Mouse (Mus musculus) stomach, embryonic 16.5 days (tissue): Measurements from ENCODE around the gene Ube4a. TPM values are rescaled to one million over a fixed set of nuclear protein-coding genes. Genes with fewer than 3 reads are reported as not detected.

ENCODE experiments used
- ATAC-seq: fragments of 200-750 bp; cut with Nextera tagmentation; 2 replicates; pipeline ENCODE4 v1.8.0; 2017; ENCODE audit warnings: moderate number of reproducible peaks, moderate TSS enrichment; ENCODE audit not compliant: insufficient read depth, low FRiP score
- H3K27ac ChIP-seq: fragments of 300-500 bp; sonication (generic); 2 replicates; pipeline ENCODE4 v1.5.1; 2014; ENCODE audit warnings: low read length
- H3K27me3 ChIP-seq: fragments of 300-500 bp; sonication (generic); 2 replicates; pipeline ENCODE4 v1.6.1; 2014; ENCODE audit warnings: low read length, control low read depth, mixed read lengths; ENCODE audit not compliant: control insufficient read depth, insufficient read depth
- H3K36me3 ChIP-seq: fragments of 300-500 bp; sonication (generic); 2 replicates; pipeline ENCODE4 v1.6.1; 2014; ENCODE audit warnings: low read length; ENCODE audit not compliant: control insufficient read depth, insufficient read depth
- H3K4me1 ChIP-seq: fragments of 300-500 bp; sonication (generic); 2 replicates; pipeline ENCODE4 v1.6.1; 2014; ENCODE audit warnings: low read length, control low read depth, mixed read lengths; ENCODE audit not compliant: control insufficient read depth, insufficient read depth
- H3K4me2 ChIP-seq: fragments of 300-500 bp; sonication (generic); 2 replicates; pipeline ENCODE4 v1.6.1; 2014; ENCODE audit warnings: low read depth, low read length, mixed read lengths
- H3K4me3 ChIP-seq: fragments of 300-500 bp; sonication (generic); replicated peaks from 2 replicates; pipeline ENCODE4 v1.5.1; 2014; ENCODE audit warnings: mild to moderate bottlenecking, low read length
- H3K9ac ChIP-seq: fragments of 300-500 bp; sonication (generic); 2 replicates; pipeline ENCODE4 v1.6.1; 2014; ENCODE audit warnings: low read length
- H3K9me3 ChIP-seq: fragments of 300-500 bp; sonication (generic); replicated peaks from 2 replicates; pipeline ENCODE4 v1.6.1; 2016; ENCODE audit warnings: low read length, control low read depth; ENCODE audit not compliant: control insufficient read depth
- WGBS: fragments of 180-500 bp; shearing (Covaris S2); extraction: QIAGEN DNeasy Blood & Tissue Kit; methylation state at CpG from one replicate; pipeline ENCODE4 v1.1.7; 2014; 5-methylcytosine and 5-hydroxymethylcytosine counted together
- polyA plus RNA-seq: library from polyadenylated mRNA; unstranded; fragments of >200 nt; fragmentation: Nextera tagmentation; extraction: Ambion mirVana; gene quantifications from 2 replicates; pipeline ENCODE4 v1.2.1, GENCODE M21; 2015

The Ube4a gene
- polyA plus RNA-seq, 1 experiment from 2014 or later: 24.8 TPM

DNA sequence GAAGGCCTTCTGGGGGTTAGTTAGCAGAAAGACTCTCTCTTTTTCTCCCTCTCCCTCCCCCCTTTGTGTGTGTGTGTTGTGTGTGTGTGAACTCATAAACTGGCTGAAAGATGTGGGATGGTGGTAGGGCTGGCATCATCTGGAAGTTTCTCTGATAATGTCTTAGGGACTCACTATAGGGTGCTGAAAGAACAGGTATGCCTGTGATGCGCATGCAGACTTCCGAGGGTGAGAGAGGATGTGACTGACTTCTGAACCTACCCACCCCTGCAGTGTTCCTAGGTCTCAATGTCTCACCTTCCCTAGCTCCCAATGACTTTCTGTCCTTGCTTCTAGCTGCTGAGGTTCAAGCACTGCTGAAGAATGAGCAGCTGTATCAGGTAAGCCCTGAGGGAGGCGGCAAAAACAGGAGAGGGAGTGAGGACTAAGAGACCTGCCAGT lies 20.3 kb upstream of the Ube4a start:
- 78% methylated on average over 3 of the region's 3 CpGs for WGBS
- no peaks in the 10 kb centered on the region for H3K36me3 ChIP-seq
- no peaks in the 10 kb centered on the region for H3K4me1 ChIP-seq
- no peak overlapping the region for H3K4me3 ChIP-seq
- no peak for ATAC-seq
- H3K9me3 ChIP-seq: no peaks in the 10 kb centered on the region
- H3K9ac ChIP-seq: no peak overlapping the region
- H3K27ac ChIP-seq: no peak overlapping the region
- H3K4me2 ChIP-seq: no peak overlapping the region
- no peaks in the 10 kb centered on the region; the same call in 1 of the 2 replicates for H3K27me3 ChIP-seq

DNA sequence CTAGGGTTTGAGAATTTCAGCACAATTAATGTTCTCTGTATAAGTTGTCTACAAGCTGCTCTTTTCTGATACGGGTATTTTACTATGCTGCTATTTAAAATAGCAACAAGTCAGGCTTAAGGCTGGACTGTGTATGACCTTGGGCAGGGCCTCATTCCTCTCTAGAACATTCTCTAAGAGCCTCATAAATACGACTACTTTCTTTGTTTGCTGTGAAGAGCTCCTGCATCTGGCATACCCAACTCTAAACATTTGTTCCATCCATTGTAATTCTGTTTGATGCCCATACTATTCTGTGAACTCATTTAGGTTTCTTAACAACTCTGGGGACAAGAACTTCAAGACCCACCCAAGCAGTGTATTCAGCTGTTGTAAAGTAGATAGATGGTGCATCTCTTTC lies 17.6 kb upstream of the Ube4a start:
- Histone ChIP-seq H3K4me2 (no peak overlapping the region), H3K4me1 (no peaks in the 10 kb centered on the region), H3K4me3 (no peak overlapping the region), H3K9ac (no peak overlapping the region), H3K27me3 (no peaks in the 10 kb centered on the region), H3K27ac (no peak overlapping the region), H3K36me3 (no peaks in the 10 kb centered on the region), H3K9me3 (no peaks in the 10 kb centered on the region)
- ATAC-seq: no peak
- 75% methylated on average over 2 of the region's 2 CpGs for WGBS

DNA sequence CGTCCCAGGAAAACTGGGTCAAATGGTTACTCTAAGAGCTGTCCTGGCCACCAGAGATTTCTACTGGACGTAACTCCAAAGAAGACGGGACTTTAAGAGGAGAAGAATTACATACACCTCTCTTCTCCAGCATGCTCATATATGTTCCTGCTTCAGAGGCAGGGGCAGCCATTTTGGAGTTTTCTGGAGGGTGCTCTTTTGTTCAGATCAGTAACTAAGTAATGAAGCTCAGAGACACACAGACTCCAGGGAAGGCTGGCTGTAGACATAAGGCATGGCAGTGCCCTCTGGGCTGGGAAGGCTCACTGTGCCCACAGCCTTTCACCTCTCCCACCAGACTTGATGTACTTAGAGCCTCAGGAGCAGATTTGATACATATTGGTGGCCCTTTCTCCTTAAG lies 17.1 kb upstream of the Ube4a start:
- no peaks in the 10 kb centered on the region for H3K36me3 ChIP-seq
- H3K4me2 ChIP-seq: no peak overlapping the region
- H3K4me3 ChIP-seq: no peak overlapping the region
- no peak for ATAC-seq
- no peak overlapping the region for H3K9ac ChIP-seq
- H3K4me1 ChIP-seq: no peaks in the 10 kb centered on the region
- no peaks in the 10 kb centered on the region for H3K9me3 ChIP-seq
- 83% methylated on average over 3 of the region's 3 CpGs for WGBS
- no peak overlapping the region for H3K27ac ChIP-seq
- no peaks in the 10 kb centered on the region for H3K27me3 ChIP-seq

DNA sequence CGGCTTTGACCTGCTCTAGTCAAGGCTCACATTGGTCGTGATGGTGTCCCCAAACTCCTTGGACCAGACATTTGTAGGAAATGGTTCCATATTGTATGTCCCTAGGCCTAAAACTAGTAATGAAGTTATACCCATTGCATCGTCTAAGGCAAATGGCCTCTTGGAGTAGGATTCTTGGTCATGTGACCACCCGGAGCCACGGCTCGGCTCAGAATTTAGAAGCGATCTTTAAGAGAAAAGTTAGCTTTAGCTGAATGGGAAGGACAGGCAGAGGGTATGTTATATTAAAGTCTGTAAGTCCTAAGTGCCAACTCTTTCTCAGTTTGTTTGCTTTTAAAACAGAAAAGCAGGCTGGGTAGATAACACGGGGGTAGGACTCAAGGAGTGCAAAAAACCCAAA lies 16.7 kb upstream of the Ube4a start:
- no peak overlapping the region for H3K27ac ChIP-seq
- ATAC-seq: no peak
- H3K4me1 ChIP-seq: no peaks in the 10 kb centered on the region
- no peak overlapping the region for H3K9ac ChIP-seq
- H3K9me3 ChIP-seq: no peaks in the 10 kb centered on the region
- no peaks in the 10 kb centered on the region for H3K36me3 ChIP-seq
- H3K27me3 ChIP-seq: no peaks in the 10 kb centered on the region
- H3K4me2 ChIP-seq: no peak overlapping the region
- H3K4me3 ChIP-seq: no peak overlapping the region
- 83% methylated on average over 8 of the region's 8 CpGs for WGBS

DNA sequence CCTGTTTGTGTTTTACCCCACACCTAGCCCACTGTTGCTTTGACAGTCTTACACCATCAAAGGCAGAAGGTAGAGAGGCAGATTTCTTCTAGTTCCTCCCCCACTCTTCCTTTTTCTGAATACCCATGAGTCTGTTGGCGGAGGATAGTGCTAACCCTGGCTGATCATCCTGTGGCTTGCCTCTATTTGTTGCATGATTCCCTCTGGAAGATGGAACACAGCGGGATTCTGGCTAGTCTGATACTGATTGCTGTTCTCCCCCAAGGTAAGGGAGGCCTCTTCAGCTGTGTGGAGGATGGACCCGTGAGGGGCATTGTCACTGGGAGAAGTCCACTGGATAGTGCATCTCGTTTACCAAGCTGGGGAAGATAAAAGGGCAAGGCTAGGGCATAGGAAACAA lies 16.3 kb upstream of the Ube4a start, which contains the start of gene Cd3d:
Gene Cd3d (plus strand): TSS at position 111 of the 400 bp plus-strand sequence.
- no peak for ATAC-seq
- H3K9me3 ChIP-seq: no peaks in the 10 kb centered on the region
- 70% methylated on average over 4 of the region's 4 CpGs for WGBS

DNA sequence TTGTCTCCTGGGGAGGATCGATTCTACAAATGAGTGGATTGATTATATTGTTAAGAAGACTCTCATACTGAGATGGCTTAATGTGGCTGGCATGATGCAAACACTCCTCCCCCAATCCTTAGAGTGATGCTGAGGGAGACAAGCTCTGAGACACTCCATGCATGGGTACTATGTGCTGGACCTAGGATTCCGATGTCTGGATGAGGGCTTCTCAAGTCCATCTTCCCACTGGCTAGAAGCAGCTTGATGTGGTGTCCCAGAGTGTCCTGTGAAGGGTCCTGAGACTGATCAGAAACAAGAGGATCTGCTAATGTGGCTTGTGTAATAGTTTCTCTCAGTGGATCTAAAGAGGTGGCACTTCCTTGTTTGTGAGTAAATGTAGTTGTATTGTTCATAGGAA lies 15.7 kb upstream of the Ube4a start:
- Histone ChIP-seq H3K27me3 (no peaks in the 10 kb centered on the region), H3K9me3 (no peaks in the 10 kb centered on the region), H3K36me3 (no peaks in the 10 kb centered on the region), H3K27ac (no peak overlapping the region), H3K9ac (no peak overlapping the region), H3K4me3 (no peak overlapping the region), H3K4me1 (no peaks in the 10 kb centered on the region), H3K4me2 (no peak overlapping the region)
- ATAC-seq: no peak
- 90% methylated on average over 2 of the region's 2 CpGs for WGBS

More for the DNA sequence above, 16.3 kb upstream of the Ube4a start, which contains the start of gene Cd3d:
- H3K36me3 ChIP-seq: no peaks in the 10 kb centered on the region
- H3K27ac ChIP-seq: no peak within 1 kb of the TSS
- H3K27me3 ChIP-seq: no peaks in the 10 kb centered on the region
- no peak within 1 kb of the TSS for H3K4me3 ChIP-seq
- H3K9ac ChIP-seq: no peak within 1 kb of the TSS
- no peak within 1 kb of the TSS for H3K4me2 ChIP-seq
- no peaks in the 10 kb centered on the region for H3K4me1 ChIP-seq

DNA sequence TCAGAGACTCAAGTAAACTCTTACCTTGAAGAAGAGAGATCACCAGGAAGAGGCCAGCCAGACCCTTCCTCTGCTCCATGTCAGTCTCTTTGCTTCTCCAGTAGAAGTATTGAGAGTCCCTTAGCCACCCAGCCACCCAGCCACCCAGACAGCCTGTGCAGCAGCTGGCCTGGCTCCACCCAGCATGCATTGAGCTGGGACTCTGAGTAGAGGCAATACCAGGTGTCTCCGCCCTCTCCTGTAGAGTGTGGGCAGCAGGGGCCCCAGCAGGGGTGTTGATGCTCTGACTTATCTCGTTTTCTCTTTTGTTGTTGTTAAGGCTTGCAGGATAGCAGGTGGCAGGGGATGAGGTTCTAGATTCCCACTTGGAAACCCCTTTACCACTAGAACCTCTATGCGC lies 14.8 kb upstream of the Ube4a start, which contains the start of gene Cd3g:
Gene Cd3g (minus strand): TSS at position 190 of the 400 bp plus-strand sequence.
- H3K4me3 ChIP-seq: no peak within 1 kb of the TSS
- ATAC-seq: no peak
- H3K36me3 ChIP-seq: no peaks in the 10 kb centered on the region
- H3K27me3 ChIP-seq: no peaks in the 10 kb centered on the region
- no peak within 1 kb of the TSS for H3K4me2 ChIP-seq
- no peak within 1 kb of the TSS for H3K9ac ChIP-seq
- no peaks in the 10 kb centered on the region for H3K4me1 ChIP-seq
- H3K27ac ChIP-seq: no peak within 1 kb of the TSS
- no peaks in the 10 kb centered on the region for H3K9me3 ChIP-seq
- WGBS: 59% methylated on average over 3 of the region's 3 CpGs

DNA sequence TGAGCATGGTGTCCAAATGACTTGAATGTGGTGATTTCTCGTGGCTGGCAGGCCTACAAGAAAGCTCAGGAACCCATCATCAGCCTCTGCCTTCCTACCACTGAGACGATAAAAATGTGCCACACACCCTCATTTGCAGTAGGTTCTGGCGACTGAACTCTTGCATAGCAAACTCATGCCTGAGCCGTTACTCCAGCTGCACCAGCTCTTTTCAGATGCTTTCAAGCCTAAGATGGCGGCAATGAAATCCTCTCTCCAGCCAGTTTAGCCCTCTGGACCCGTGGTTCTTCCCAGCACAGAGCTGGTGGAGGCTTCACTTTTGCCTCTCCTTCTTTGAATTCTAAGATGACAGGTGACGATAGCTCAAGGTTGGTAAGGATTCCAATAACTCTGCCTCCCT lies 14.4 kb upstream of the Ube4a start:
- H3K4me2 ChIP-seq: no peak overlapping the region
- H3K9me3 ChIP-seq: no peaks in the 10 kb centered on the region
- no peaks in the 10 kb centered on the region for H3K4me1 ChIP-seq
- H3K9ac ChIP-seq: no peak overlapping the region
- ATAC-seq: no peak
- no peak overlapping the region for H3K4me3 ChIP-seq
- peaks cover 3% of the 10 kb centered on the region; the same call in 1 of the 2 replicates for H3K27me3 ChIP-seq
- 73% methylated on average over 7 of the region's 7 CpGs for WGBS
- H3K36me3 ChIP-seq: no peaks in the 10 kb centered on the region
- H3K27ac ChIP-seq: no peak overlapping the region

DNA sequence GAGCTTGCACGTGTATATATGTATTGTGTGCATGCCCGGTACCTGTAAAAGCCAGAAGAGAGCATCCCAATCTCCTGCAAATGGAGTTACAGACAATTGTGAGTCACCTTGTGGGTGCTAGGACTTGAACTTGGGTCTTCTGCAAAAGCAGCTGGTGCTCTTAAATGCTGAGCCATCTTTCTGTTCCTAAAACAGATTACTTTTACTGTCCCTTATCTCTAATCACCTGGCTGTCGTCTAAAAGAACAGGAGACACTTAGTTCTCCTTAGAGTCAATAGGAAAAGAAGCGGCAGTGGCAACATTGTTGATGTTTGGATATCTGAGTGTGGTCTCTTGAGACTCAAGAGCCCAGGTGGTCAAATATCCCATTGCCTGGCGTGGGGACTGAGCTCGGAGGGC lies 12.4 kb upstream of the Ube4a start:
- WGBS: 62% methylated on average over 6 of the region's 6 CpGs
- Histone ChIP-seq H3K27me3 (peaks cover 3% of the 10 kb centered on the region), H3K4me2 (no peak overlapping the region), H3K4me1 (no peaks in the 10 kb centered on the region), H3K27ac (no peak overlapping the region), H3K9me3 (no peaks in the 10 kb centered on the region), H3K4me3 (no peak overlapping the region), H3K9ac (no peak overlapping the region), H3K36me3 (no peaks in the 10 kb centered on the region)
- ATAC-seq: no peak

DNA sequence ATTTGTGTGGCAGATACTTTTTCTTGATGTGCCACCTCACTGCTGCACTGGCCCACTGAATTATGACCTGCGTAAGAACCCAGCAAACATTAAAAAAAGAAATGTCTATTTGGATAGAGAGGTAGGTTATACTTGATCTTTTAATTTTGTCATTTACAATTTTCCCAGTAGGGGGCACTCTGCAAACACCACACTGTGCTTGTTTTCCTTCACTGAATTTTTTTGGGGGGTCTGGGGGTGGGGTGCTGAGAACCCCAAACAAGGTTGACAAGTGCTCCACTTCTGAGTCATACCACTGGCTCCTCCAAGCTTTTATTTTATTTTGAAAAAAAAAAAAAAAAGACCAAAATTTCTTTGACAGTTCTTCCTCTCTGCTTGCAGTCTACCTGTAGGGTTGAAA lies 4.0 kb upstream of the Ube4a start:
- Histone ChIP-seq H3K9me3 (no peaks in the 10 kb centered on the region), H3K27me3 (no peaks in the 10 kb centered on the region; the same call in 1 of the 2 replicates), H3K4me1 (peaks cover 5% of the 10 kb centered on the region), H3K27ac (no peak overlapping the region), H3K4me2 (no peak overlapping the region), H3K36me3 (no peaks in the 10 kb centered on the region), H3K9ac (no peak overlapping the region), H3K4me3 (no peak overlapping the region)
- 73% methylated on average over 1 of the region's 1 CpGs for WGBS
- no peak for ATAC-seq
